7 mouse cellular contexts compared by ENCODE assay signal in the genomic region with DNA sequence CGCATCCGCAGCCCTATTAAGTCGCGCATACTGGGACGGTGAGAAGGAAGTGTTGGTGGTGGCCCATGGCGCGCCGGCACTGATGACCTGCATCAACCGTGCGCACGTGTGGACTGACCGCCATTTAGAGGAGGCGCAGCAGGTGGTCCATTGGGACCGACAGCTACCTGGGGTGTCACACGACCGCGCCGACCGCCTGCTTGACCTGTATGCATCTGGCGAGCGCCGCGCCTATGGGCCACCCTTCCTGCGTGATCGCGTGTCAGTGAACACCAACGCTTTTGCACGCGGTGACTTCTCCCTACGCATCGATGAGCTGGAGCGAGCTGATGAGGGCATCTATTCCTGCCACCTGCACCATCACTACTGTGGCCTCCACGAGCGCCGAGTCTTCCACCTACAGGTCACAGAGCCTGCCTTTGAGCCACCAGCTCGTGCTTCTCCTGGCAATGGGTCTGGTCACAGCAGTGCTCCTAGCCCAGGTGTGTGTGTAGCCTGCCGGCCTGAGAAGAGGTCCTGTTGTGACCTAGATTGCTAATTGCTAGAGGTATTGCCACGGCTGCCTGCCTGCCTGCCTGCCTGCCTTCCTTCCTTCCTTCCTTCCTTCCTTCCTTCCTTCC. TPM values are rescaled to one million over a fixed set of nuclear protein-coding genes. Genes with fewer than 3 reads are reported as not detected.
DNase-seq lines count a peak whose midpoint lies in the region; ATAC-seq and TF ChIP-seq lines count a peak whose summit lies in the region.

No protein-coding gene starts in this region.

- H3K9ac ChIP-seq in embryonic facial prominence, embryonic 11.5 days (replicated peaks; ENCODE audit: low read length): no peak overlapping the region
- H3K9ac ChIP-seq in hindbrain, embryonic 14.5 days: no peak overlapping the region
- no peak overlapping the region for H3K9ac ChIP-seq in midbrain, embryonic 15.5 days

- no peak overlapping the region for H3K27ac ChIP-seq in embryonic facial prominence, embryonic 11.5 days (replicated peaks; ENCODE audit: low read depth, low read length)
- H3K27ac ChIP-seq in hindbrain, embryonic 14.5 days: no peak overlapping the region
- no peak overlapping the region for H3K27ac ChIP-seq in midbrain, embryonic 15.5 days

- H3K4me1 ChIP-seq in lung, adult 2 months (ENCODE audit: control insufficient read depth, insufficient read depth, low read length): peaks cover 22% of the 10 kb centered on the region
- peaks cover 6% of the 10 kb centered on the region for H3K4me1 ChIP-seq in embryonic facial prominence, embryonic 11.5 days (ENCODE audit: control insufficient read depth, insufficient read depth, low read length)
- H3K4me1 ChIP-seq in hindbrain, embryonic 14.5 days (replicated peaks; ENCODE audit: control insufficient read depth, insufficient read depth, low read length): peaks cover 11% of the 10 kb centered on the region
- peaks cover 24% of the 10 kb centered on the region for H3K4me1 ChIP-seq in midbrain, embryonic 15.5 days

- WGBS in lung, adult 2 months: 60% methylated on average over 38 of the region's 38 CpGs
- WGBS in embryonic facial prominence, embryonic 11.5 days: 41% methylated on average over 38 of the region's 38 CpGs
- 38% methylated on average over 38 of the region's 38 CpGs for WGBS in hindbrain, embryonic 14.5 days
- 45% methylated on average over 38 of the region's 38 CpGs for WGBS in midbrain, embryonic 15.5 days

- peak overlapping the region; percentile 86 for H3K4me2 ChIP-seq in embryonic facial prominence, embryonic 11.5 days (ENCODE audit: low read depth, low read length)
- peak overlapping the region; percentile 54; the same call in 1 of the 2 replicates for H3K4me2 ChIP-seq in hindbrain, embryonic 14.5 days (replicated peaks)
- peak overlapping the region; percentile 44; the same call in 1 of the 2 replicates for H3K4me2 ChIP-seq in midbrain, embryonic 15.5 days

- no peak for TF ChIP-seq CTCF in lung, adult 2 months (IDR thresholded peaks at IDR 0.05; ENCODE audit: insufficient read depth, low read length)

- no peaks in the 10 kb centered on the region for H3K27me3 ChIP-seq in embryonic facial prominence, embryonic 11.5 days (ENCODE audit: control insufficient read depth, insufficient read depth, low read length)
- peaks cover 9% of the 10 kb centered on the region; the same call in 1 of the 2 replicates for H3K27me3 ChIP-seq in hindbrain, embryonic 14.5 days (ENCODE audit: control insufficient read depth, insufficient read depth, low read length)
- peaks cover 22% of the 10 kb centered on the region for H3K27me3 ChIP-seq in midbrain, embryonic 15.5 days (replicated peaks)

- no peak for ATAC-seq in embryonic facial prominence, embryonic 11.5 days (replicated peaks; ENCODE audit: insufficient number of reproducible peaks, low FRiP score, low TSS enrichment, low read depth)
- no peak for ATAC-seq in hindbrain, embryonic 14.5 days (ENCODE audit: low FRiP score)
- no peak for ATAC-seq in midbrain, embryonic 15.5 days (replicated peaks)
- no peak for ATAC-seq in megakaryocyte-erythroid progenitor cell, adult 5-6 weeks (replicated peaks; ENCODE audit: low FRiP score, low TSS enrichment, poor library complexity, severe bottlenecking)

- TF ChIP-seq POLR2A in lung, adult 2 months (IDR thresholded peaks at IDR 0.05; ENCODE audit: borderline replicate concordance, extremely low read depth, low read depth, low read length): no peak

- no peaks in the 10 kb centered on the region for H3K36me3 ChIP-seq in embryonic facial prominence, embryonic 11.5 days (replicated peaks; ENCODE audit: control insufficient read depth, insufficient read depth, low read depth, low read length)
- no peaks in the 10 kb centered on the region for H3K36me3 ChIP-seq in hindbrain, embryonic 14.5 days (replicated peaks; ENCODE audit: control insufficient read depth, insufficient read depth)
- H3K36me3 ChIP-seq in midbrain, embryonic 15.5 days (replicated peaks): no peaks in the 10 kb centered on the region

- H3K4me3 ChIP-seq in lung, adult 2 months (replicated peaks; ENCODE audit: extremely low read depth, low read depth, low read length): peak overlapping the region; percentile 38
- peak overlapping the region; percentile 48; the same call in 1 of the 2 replicates for H3K4me3 ChIP-seq in embryonic facial prominence, embryonic 11.5 days (ENCODE audit: low read depth, low read length)
- H3K4me3 ChIP-seq in hindbrain, embryonic 14.5 days (replicated peaks; ENCODE audit: low read length): no peak overlapping the region
- peak overlapping the region; percentile 28; the same call in 1 of the 2 replicates for H3K4me3 ChIP-seq in midbrain, embryonic 15.5 days

- H3K9me3 ChIP-seq in embryonic facial prominence, embryonic 11.5 days (replicated peaks; ENCODE audit: control insufficient read depth, low read length): no peaks in the 10 kb centered on the region
- no peaks in the 10 kb centered on the region for H3K9me3 ChIP-seq in hindbrain, embryonic 14.5 days (ENCODE audit: control insufficient read depth, low read length)
- H3K9me3 ChIP-seq in midbrain, embryonic 15.5 days: no peaks in the 10 kb centered on the region

- DNase-seq in lung, adult 2 months: no peak
- DNase-seq in lung, postnatal 36 days: no peak
- DNase-seq in embryonic facial prominence, embryonic 11.5 days (ENCODE audit: low spot score): no peak
- no peak for DNase-seq in hindbrain, embryonic 14.5 days (ENCODE audit: low spot score)
- DNase-seq in ovary, postnatal 36 days (ENCODE audit: low spot score): no peak

RNA-seq across cellular contexts. Expression of a gene that starts 2.3 kb away (rescaled TPM):
- polyA plus RNA-seq in lung, adult 2 months (2012; rRNA removed): 994 and 1,263 TPM in 2 replicates
- 34.4 and 38.2 TPM in 2 replicates for polyA plus RNA-seq in embryonic facial prominence, embryonic 11.5 days (2014; fragmentation: Nextera tagmentation; extraction: Ambion mirVana)
- 24.5 and 25.8 TPM in 2 replicates for polyA plus RNA-seq in hindbrain, embryonic 14.5 days (2014; fragmentation: Nextera tagmentation; extraction: Ambion mirVana)
- polyA plus RNA-seq in midbrain, embryonic 15.5 days (2015; fragmentation: Nextera tagmentation; extraction: Ambion mirVana): 23.4 and 32.6 TPM in 2 replicates
- not detected in 2 replicates for total RNA-seq in megakaryocyte-erythroid progenitor cell, adult 5-6 weeks (2014; fragmentation: Nextera tagmentation)
- not detected in 2 replicates for total RNA-seq in megakaryocyte-erythroid progenitor cell, adult 5-6 weeks (2017)

RNA-seq across cellular contexts. Expression of a gene that starts 5.4 kb away (rescaled TPM):
- polyA plus RNA-seq in lung, adult 2 months (2012; rRNA removed): 128 and 159 TPM in 2 replicates
- 6.8 and 7.7 TPM in 2 replicates for polyA plus RNA-seq in embryonic facial prominence, embryonic 11.5 days (2014; fragmentation: Nextera tagmentation; extraction: Ambion mirVana)
- 13.6 and 15.6 TPM in 2 replicates for polyA plus RNA-seq in hindbrain, embryonic 14.5 days (2014; fragmentation: Nextera tagmentation; extraction: Ambion mirVana)
- polyA plus RNA-seq in midbrain, embryonic 15.5 days (2015; fragmentation: Nextera tagmentation; extraction: Ambion mirVana): 30.9 and 37.0 TPM in 2 replicates
- 24.2 and 49.5 TPM in 2 replicates for total RNA-seq in megakaryocyte-erythroid progenitor cell, adult 5-6 weeks (2014; fragmentation: Nextera tagmentation)
- 11.1 and 16.2 TPM in 2 replicates for total RNA-seq in megakaryocyte-erythroid progenitor cell, adult 5-6 weeks (2017)

RNA-seq across cellular contexts. Expression of a gene that starts 10.7 kb away (rescaled TPM):
- 120 and 151 TPM in 2 replicates for polyA plus RNA-seq in lung, adult 2 months (2012; rRNA removed)
- polyA plus RNA-seq in embryonic facial prominence, embryonic 11.5 days (2014; fragmentation: Nextera tagmentation; extraction: Ambion mirVana): 121 and 123 TPM in 2 replicates
- 114 and 126 TPM in 2 replicates for polyA plus RNA-seq in hindbrain, embryonic 14.5 days (2014; fragmentation: Nextera tagmentation; extraction: Ambion mirVana)
- 128 and 129 TPM in 2 replicates for polyA plus RNA-seq in midbrain, embryonic 15.5 days (2015; fragmentation: Nextera tagmentation; extraction: Ambion mirVana)
- 108 and 182 TPM in 2 replicates for total RNA-seq in megakaryocyte-erythroid progenitor cell, adult 5-6 weeks (2014; fragmentation: Nextera tagmentation)
- 127 and 137 TPM in 2 replicates for total RNA-seq in megakaryocyte-erythroid progenitor cell, adult 5-6 weeks (2017)

RNA-seq across cellular contexts. Expression of a gene that starts 21.4 kb away (rescaled TPM):
- 1.6 TPM in 2 replicates for polyA plus RNA-seq in lung, adult 2 months (2012; rRNA removed)
- polyA plus RNA-seq in embryonic facial prominence, embryonic 11.5 days (2014; fragmentation: Nextera tagmentation; extraction: Ambion mirVana): 0.15 and 0.27 TPM in 2 replicates
- 0.40 and 0.41 TPM in 2 replicates for polyA plus RNA-seq in hindbrain, embryonic 14.5 days (2014; fragmentation: Nextera tagmentation; extraction: Ambion mirVana)
- polyA plus RNA-seq in midbrain, embryonic 15.5 days (2015; fragmentation: Nextera tagmentation; extraction: Ambion mirVana): 0.61 and 0.72 TPM in 2 replicates
- total RNA-seq in megakaryocyte-erythroid progenitor cell, adult 5-6 weeks (2014; fragmentation: Nextera tagmentation): 1.2 TPM in 1 of 2 replicates, not detected in the other
- total RNA-seq in megakaryocyte-erythroid progenitor cell, adult 5-6 weeks (2017): 0.19 TPM in 1 of 2 replicates, not detected in the other

RNA-seq across cellular contexts. Expression of a gene that starts 27.5 kb away (rescaled TPM):
- polyA plus RNA-seq in lung, adult 2 months (2012; rRNA removed): 30.3 and 33.3 TPM in 2 replicates
- 18.3 and 21.1 TPM in 2 replicates for polyA plus RNA-seq in embryonic facial prominence, embryonic 11.5 days (2014; fragmentation: Nextera tagmentation; extraction: Ambion mirVana)
- polyA plus RNA-seq in hindbrain, embryonic 14.5 days (2014; fragmentation: Nextera tagmentation; extraction: Ambion mirVana): 33.5 TPM in 2 replicates
- 28.1 and 29.1 TPM in 2 replicates for polyA plus RNA-seq in midbrain, embryonic 15.5 days (2015; fragmentation: Nextera tagmentation; extraction: Ambion mirVana)
- total RNA-seq in megakaryocyte-erythroid progenitor cell, adult 5-6 weeks (2014; fragmentation: Nextera tagmentation): 8.2 and 13.3 TPM in 2 replicates
- 6.4 and 8.2 TPM in 2 replicates for total RNA-seq in megakaryocyte-erythroid progenitor cell, adult 5-6 weeks (2017)

Comparison
In these comparisons a context has a peak if more than half of its experiments do, and no peak if none do; other contexts are left out.
1. RNA of a gene that starts 2.3 kb away (polyA plus RNA-seq): 994 to 1,263 TPM in lung, adult 2 months; 34.4 to 38.2 TPM in embryonic facial prominence, embryonic 11.5 days, 24.5 to 25.8 TPM in hindbrain, embryonic 14.5 days and 23.4 to 32.6 TPM in midbrain, embryonic 15.5 days; every median in the first group is over 10 times any median in the second.
2. Peak in every context shown above with its lines, with median percentiles within 50 percentile points of each other: H3K4me2 ChIP-seq.